Mouse (Mus musculus) left cerebral cortex, adult 6 months (tissue): ENCODE data around the gene Pgm1. TPM values are rescaled to one million over a fixed set of nuclear protein-coding genes. Genes with fewer than 3 reads are reported as not detected.

Experiments used
- long read RNA-seq, 2 experiments: library from polyadenylated mRNA; unstranded; transcript quantifications; one replicate each; pipeline ENCODE4 v2.0.0; 2019 to 2020
- polyA plus RNA-seq: library from polyadenylated mRNA; unstranded; fragments of <200 nt; fragmentation: Nextera tagmentation; gene quantifications from 2 replicates; pipeline ENCODE4 v1.2.3, GENCODE M21; 2021

The Pgm1 gene
- 45.4 and 57.4 TPM in 2 replicates for polyA plus RNA-seq
- long read RNA-seq, experiment 1, transcript Pgm1-201 (11 exons, 2,371 nt) = major isoform, 276 of 310 reads
- long read RNA-seq, experiment 1, partial matches to known transcripts = 12 of 310 reads
- long read RNA-seq, experiment 1, other reads (novel, unspliced or antisense) = 22 of 310 reads
- long read RNA-seq, experiment 2, transcript Pgm1-201 (11 exons, 2,371 nt) = major isoform, 64 of 86 reads
- long read RNA-seq, experiment 2, partial matches to known transcripts = 15 of 86 reads
- long read RNA-seq, experiment 2, other reads (novel, unspliced or antisense) = 7 of 86 reads

GRCm38 (mm10) chr4:99929149-99929612, at the start of gene Pgm1:
TSS of gene Pgm1 (plus strand) at chr4:99929414.

GRCm38 (mm10) chr4:99929613-99930517, 651 bp downstream of the Pgm1 start, which contains the start of gene Itgb3bp:
TSS of gene Itgb3bp (minus strand) at chr4:99929813.

Other genes with a start within 250 kb of the Pgm1 start
- gene Alg6, start 213.8 kb upstream of the Pgm1 start, polyA plus RNA-seq = 8.9 and 10.0 TPM in 2 replicates
- gene Efcab7, start 100.2 kb upstream of the Pgm1 start, polyA plus RNA-seq = 1.9 and 6.1 TPM in 2 replicates
- 11.7 and 12.6 TPM in 2 replicates for gene Itgb3bp, start 399 bp downstream of the Pgm1 start, polyA plus RNA-seq
- 0.15 and 0.25 TPM in 2 replicates for gene Ror1, start 166.4 kb downstream of the Pgm1 start, polyA plus RNA-seq